Mouse (Mus musculus) small intestine, adult 2 months (tissue): ENCODE data around the gene Tmem176a. TPM values are rescaled to one million over a fixed set of nuclear protein-coding genes. Genes with fewer than 3 reads are reported as not detected.

ENCODE experiments used
- H3K27ac ChIP-seq: fragments of 200-500 bp; 2 replicates; pipeline ENCODE4 v1.5.1; 2012; ENCODE audit warnings: low read depth, low read length, control low read depth, inconsistent platforms; ENCODE audit not compliant: insufficient read depth
- H3K27me3 ChIP-seq: fragments of 200-500 bp; 2 replicates; pipeline ENCODE4 v1.6.1; 2012; ENCODE audit warnings: mild to moderate bottlenecking, moderate library complexity, low read length, inconsistent platforms; ENCODE audit not compliant: control insufficient read depth, insufficient read depth
- H3K36me3 ChIP-seq: fragments of 200-500 bp; 2 replicates; pipeline ENCODE4 v1.6.1; 2012; ENCODE audit warnings: mild to moderate bottlenecking, low read length, control low read depth, inconsistent platforms; ENCODE audit not compliant: control insufficient read depth, insufficient read depth
- H3K4me1 ChIP-seq: fragments of 200-500 bp; 2 replicates; pipeline ENCODE4 v1.6.1; 2012; ENCODE audit warnings: low read length, inconsistent platforms, mixed read lengths; ENCODE audit not compliant: control insufficient read depth, insufficient read depth, insufficient read length
- H3K4me3 ChIP-seq: fragments of 200-500 bp; 2 replicates; pipeline ENCODE4 v1.5.1; 2012; ENCODE audit warnings: low read depth, mild to moderate bottlenecking, control low read depth, inconsistent platforms, low read length, moderate library complexity
- CTCF ChIP-seq: fragments of 200-500 bp; IDR thresholded peaks from 2 replicates; pipeline ENCODE4 v1.5.1; 2012; ENCODE audit warnings: low read depth, mild to moderate bottlenecking, control low read depth, inconsistent platforms, low read length, moderate library complexity, mixed read lengths; ENCODE audit not compliant: insufficient replicate concordance, insufficient read length; ENCODE audit errors: extremely low read depth
- POLR2A ChIP-seq: fragments of 200-500 bp; IDR thresholded peaks from 2 replicates; pipeline ENCODE4 v1.6.1; 2012; ENCODE audit warnings: low read depth, mild to moderate bottlenecking, control low read depth, inconsistent platforms, low read length, moderate library complexity
- WGBS: fragments of 180-500 bp; shearing (Covaris S2); methylation state at CpG from one replicate; pipeline ENCODE4 v1.1.7; 2018; 5-methylcytosine and 5-hydroxymethylcytosine counted together
- polyA plus RNA-seq: library from polyadenylated mRNA; depleted of rRNA; stranded (reverse); fragments of >200 nt; gene quantifications from 2 replicates; pipeline ENCODE4 v1.2.3, GENCODE M21; 2012

Tmem176a gene
- polyA plus RNA-seq, 1 experiment = 84.3 TPM

DNA sequence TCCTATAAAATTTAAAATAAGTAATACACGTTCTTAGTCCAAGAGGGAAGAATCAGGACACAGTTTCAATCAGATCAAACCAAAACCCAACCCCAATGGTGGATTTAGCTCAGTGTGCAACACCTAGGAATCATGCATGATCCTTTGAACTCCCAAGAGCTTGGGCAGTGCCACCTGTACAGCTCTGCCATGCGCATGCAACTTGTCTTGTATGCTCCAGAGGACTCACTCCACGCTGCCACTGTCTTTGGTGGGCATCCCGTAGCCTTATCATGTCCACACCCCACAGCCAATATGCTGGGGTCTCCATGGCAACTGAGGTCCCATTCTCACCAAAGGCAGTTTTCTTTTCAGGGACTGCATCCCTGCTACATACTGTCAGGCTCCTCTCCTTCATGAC, 26.4 kb downstream of the Tmem176a start:
- Histone ChIP-seq H3K4me1 (peaks cover 29% of the 10 kb centered on the region), H3K27ac (no peak overlapping the region), H3K4me3 (no peak overlapping the region), H3K27me3 (no peaks in the 10 kb centered on the region), H3K36me3 (no peaks in the 10 kb centered on the region)
- TF ChIP-seq POLR2A = no peak
- TF ChIP-seq CTCF = no peak
- WGBS = 82% methylated on average over 4 of the region's 4 CpGs

GRCm38 (mm10) chr6:48869774-48870173, 29.1 kb downstream of the Tmem176a start:
- 42% methylated on average over 2 of the region's 2 CpGs for WGBS
- Histone ChIP-seq H3K36me3 (no peaks in the 10 kb centered on the region), H3K27ac (peak overlapping the region; percentile 10; the same call in 1 of the 2 replicates), H3K27me3 (no peaks in the 10 kb centered on the region), H3K4me3 (no peak overlapping the region), H3K4me1 (peaks cover 26% of the 10 kb centered on the region; the same call in 1 of the 2 replicates)
- no peak for TF ChIP-seq POLR2A

- WGBS = 49% methylated on average over 5 of the region's 5 CpGs
- TF ChIP-seq POLR2A (no peak), CTCF (no peak)
- peak within 1 kb of the TSS; percentile 71 for H3K27ac ChIP-seq
- H3K4me1 ChIP-seq = peaks cover 39% of the 10 kb centered on the region; the same call in 1 of the 2 replicates
- H3K27me3 ChIP-seq = no peaks in the 10 kb centered on the region
- H3K4me3 ChIP-seq = no peak within 1 kb of the TSS
- no peaks in the 10 kb centered on the region for H3K36me3 ChIP-seq
These were observed 31.9 kb downstream of the Tmem176a start, which contains the start of gene Aoc1 for GRCm38 (mm10) chr6:48872596-48872995. Gene Aoc1 (plus strand): TSS chr6:48872896.

DNA sequence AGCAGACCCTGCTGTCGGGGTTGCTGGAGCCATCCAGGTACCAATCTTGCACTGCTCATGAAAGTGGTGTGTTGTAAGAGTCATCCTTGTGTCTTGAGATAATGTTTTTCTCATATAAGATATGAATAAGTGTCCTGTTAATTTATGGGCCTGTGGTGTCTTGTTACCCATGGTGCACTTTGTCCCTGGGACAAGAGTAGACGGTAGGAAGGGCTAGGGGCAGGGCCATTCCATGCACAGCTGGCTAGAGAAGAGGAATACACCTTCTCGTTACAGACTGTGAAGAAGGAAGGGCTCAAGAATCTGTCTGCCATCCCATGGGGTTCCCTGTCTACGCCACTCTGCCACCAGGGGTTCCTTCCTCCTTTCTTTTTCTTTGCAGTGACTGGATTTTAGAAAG, 33.9 kb downstream of the Tmem176a start:
- peak; percentile 41; the same call in 1 of the 2 replicates for TF ChIP-seq POLR2A
- TF ChIP-seq CTCF = no peak
- H3K27ac ChIP-seq = peak overlapping the region; percentile 78
- H3K36me3 ChIP-seq = no peaks in the 10 kb centered on the region
- no peaks in the 10 kb centered on the region for H3K27me3 ChIP-seq
- H3K4me1 ChIP-seq = peaks cover 30% of the 10 kb centered on the region; the same call in 1 of the 2 replicates
- no peak overlapping the region for H3K4me3 ChIP-seq
- 41% methylated on average over 4 of the region's 4 CpGs for WGBS

DNA sequence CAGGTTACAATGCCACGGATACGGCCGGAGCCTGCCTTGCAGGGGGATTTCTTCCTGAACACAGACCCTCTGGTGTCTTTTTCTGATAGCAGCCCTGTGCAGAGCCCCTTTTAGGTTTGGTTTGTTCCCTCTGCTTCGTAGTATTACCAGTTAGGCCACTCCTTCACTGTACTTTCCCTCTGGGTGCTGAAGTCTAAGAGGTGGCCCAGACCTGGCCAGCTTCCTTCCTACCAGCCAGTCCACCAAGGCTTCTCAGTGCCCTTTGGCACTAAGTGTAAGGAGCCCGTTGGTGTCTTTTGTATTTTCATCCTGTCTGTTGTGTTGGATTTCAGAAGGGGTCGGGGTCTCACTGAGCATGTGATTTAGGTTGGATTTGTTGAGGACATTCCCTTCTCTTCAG, 34.8 kb downstream of the Tmem176a start:
- TF ChIP-seq POLR2A = peak; percentile 21; the same call in 1 of the 2 replicates
- TF ChIP-seq CTCF = no peak
- peak overlapping the region; percentile 49 for H3K4me3 ChIP-seq
- H3K4me1 ChIP-seq = peaks cover 25% of the 10 kb centered on the region; the same call in 1 of the 2 replicates
- H3K36me3 ChIP-seq = no peaks in the 10 kb centered on the region
- 49% methylated on average over 6 of the region's 6 CpGs for WGBS
- H3K27ac ChIP-seq = peak overlapping the region; percentile 98
- no peaks in the 10 kb centered on the region for H3K27me3 ChIP-seq

- 36% methylated on average over 5 of the region's 5 CpGs for WGBS
- H3K27ac ChIP-seq = peak overlapping the region; percentile 85
- H3K36me3 ChIP-seq = no peaks in the 10 kb centered on the region
- H3K27me3 ChIP-seq = no peaks in the 10 kb centered on the region
- peaks cover 25% of the 10 kb centered on the region; the same call in 1 of the 2 replicates for H3K4me1 ChIP-seq
- H3K4me3 ChIP-seq = no peak overlapping the region
- TF ChIP-seq CTCF = no peak
- peak; percentile 72; the same call in 1 of the 2 replicates for TF ChIP-seq POLR2A
These were observed 35.9 kb downstream of the Tmem176a start for GRCm38 (mm10) chr6:48876510-48877135.

DNA sequence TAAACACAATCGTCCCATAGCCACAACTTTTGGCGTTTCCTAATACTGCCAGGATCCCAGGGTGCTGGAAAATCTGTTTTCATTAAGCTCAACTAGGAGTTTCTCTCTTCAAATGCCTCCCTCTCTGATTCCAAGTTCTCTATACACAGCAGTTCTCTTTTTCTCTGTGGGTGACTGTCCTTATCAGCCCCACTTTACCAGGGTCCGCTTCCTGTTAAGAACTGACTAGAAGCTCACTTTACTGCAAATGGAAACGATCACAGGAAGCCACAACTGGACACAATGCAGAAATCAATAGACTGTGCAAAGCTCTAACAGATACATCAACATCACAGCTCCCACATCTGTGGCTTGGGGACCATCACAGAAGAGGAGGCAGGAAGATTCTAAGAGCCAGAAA, 53.5 kb downstream of the Tmem176a start:
- whole genome bisulfite sequencing = 44% methylated on average over 4 of the region's 4 CpGs
- Histone ChIP-seq H3K4me3 (no peak overlapping the region), H3K4me1 (peaks cover 5% of the 10 kb centered on the region; the same call in 1 of the 2 replicates), H3K27me3 (no peaks in the 10 kb centered on the region), H3K36me3 (no peaks in the 10 kb centered on the region), H3K27ac (peak overlapping the region; percentile 55; the same call in 1 of the 2 replicates)
- TF ChIP-seq CTCF (no peak), POLR2A (no peak)
